Mouse (Mus musculus): ENCODE results near the gene Cd209c.

DNA sequence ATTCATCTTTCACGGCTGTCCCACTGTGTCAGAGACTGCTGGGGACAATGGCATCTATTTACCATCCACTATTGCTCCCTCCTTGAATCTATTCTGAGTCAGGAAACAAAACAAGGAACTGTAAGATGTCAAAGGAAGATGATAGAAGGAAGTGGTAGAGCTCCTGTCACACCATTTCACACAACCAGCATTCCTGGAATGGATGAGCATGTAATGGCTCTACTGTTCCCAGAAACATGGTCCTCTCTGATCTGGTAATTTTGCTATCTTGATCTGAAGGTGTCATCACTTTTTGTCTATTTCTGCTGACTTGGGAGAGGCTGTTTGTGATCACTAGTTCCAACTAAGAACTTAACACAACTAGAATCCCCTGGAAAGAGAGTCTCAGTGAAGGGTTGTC lies at the start of gene Cd209c:
- TF ChIP-seq CTCF (IDR thresholded peaks at IDR 0.05; ENCODE audit: low read depth, low read length) = no peak
- no peak for TF ChIP-seq POLR2A (IDR thresholded peaks at IDR 0.05; ENCODE audit: extremely low read depth, insufficient read depth, low read length)
